Mouse (Mus musculus) MEL (cell line): ENCODE results near the gene Atp5b. TPM values are rescaled to one million over a fixed set of nuclear protein-coding genes. Genes with fewer than 3 reads are reported as not detected.

ENCODE experiments used
- DNase-seq: peaks from one replicate; pipeline ENCODE4 v3.0.0; 2011; ENCODE audit warnings: low read depth, low spot score
- H3K27ac ChIP-seq: 2 replicates; pipeline ENCODE4 v1.5.1; 2012; ENCODE audit warnings: low read depth, mild to moderate bottlenecking, control low read depth, low read length, moderate library complexity; ENCODE audit not compliant: control insufficient read depth
- H3K27me3 ChIP-seq, 2 experiments: fragments of 150-350 bp in 1 of 2; sonication (generic) in 1 of 2; 2 replicates each; pipeline ENCODE4 v1.6.1; 2012; ENCODE audit warnings: low read length in 2 of 2, mild to moderate bottlenecking in 2 of 2, improper control_type of control experiment in 1 of 2, moderate library complexity in 1 of 2; ENCODE audit not compliant: insufficient read depth in 2 of 2, control insufficient read depth in 1 of 2
- H3K36me3 ChIP-seq, 2 experiments: 2 replicates each; pipeline ENCODE4 v1.6.1; 2012 to 2014; ENCODE audit warnings: low read length in 2 of 2, improper control_type of control experiment in 1 of 2, inconsistent platforms in 1 of 2, mild to moderate bottlenecking in 1 of 2; ENCODE audit not compliant: insufficient read depth in 2 of 2, control insufficient read depth in 1 of 2
- H3K4me1 ChIP-seq, 2 experiments: fragments of 150-350 bp in 1 of 2; sonication (generic) in 1 of 2; 2 replicates each; pipeline ENCODE4 v1.6.1; 2012; ENCODE audit warnings: low read length in 2 of 2, improper control_type of control experiment in 1 of 2, mild to moderate bottlenecking in 1 of 2; ENCODE audit not compliant: insufficient read depth in 2 of 2, control insufficient read depth in 1 of 2
- H3K4me3 ChIP-seq, 2 experiments: fragments of 150-350 bp in 1 of 2; sonication (generic) in 1 of 2; 2 replicates each; pipeline ENCODE4 v1.5.1; 2012; ENCODE audit warnings: low read depth in 2 of 2, low read length in 2 of 2, mild to moderate bottlenecking in 2 of 2, moderate library complexity in 2 of 2, control low read depth in 1 of 2, improper control_type of control experiment in 1 of 2; ENCODE audit not compliant: control insufficient read depth in 1 of 2, insufficient read depth in 1 of 2
- H3K79me2 ChIP-seq: 2 replicates; pipeline ENCODE4 v1.6.1; 2012; ENCODE audit warnings: mild to moderate bottlenecking, low read length, moderate library complexity; ENCODE audit not compliant: control insufficient read depth, poor library complexity, insufficient read depth
- H3K9ac ChIP-seq: 2 replicates; pipeline ENCODE4 v1.6.1; 2012; ENCODE audit warnings: low read depth, mild to moderate bottlenecking, control low read depth, low read length, moderate library complexity; ENCODE audit not compliant: control insufficient read depth, poor library complexity, severe bottlenecking
- H3K9me3 ChIP-seq: fragments of 150-350 bp; sonication (generic); replicated peaks from 2 replicates; pipeline ENCODE4 v1.6.1; 2012; ENCODE audit warnings: mild to moderate bottlenecking, low read length, improper control_type of control experiment, moderate library complexity; ENCODE audit not compliant: insufficient read depth
- CHD1 ChIP-seq: IDR thresholded peaks from 2 replicates; pipeline ENCODE4 v1.6.1; 2012; ENCODE audit warnings: low read depth, mild to moderate bottlenecking, inconsistent platforms, low read length, improper control_type of control experiment
- CHD2 ChIP-seq: IDR thresholded peaks from 2 replicates; pipeline ENCODE4 v1.6.1; 2011; ENCODE audit warnings: low read length, improper control_type of control experiment
- EP300 ChIP-seq, 2 experiments: IDR thresholded peaks; 2 replicates each; pipeline ENCODE4 v1.6.1; 2011; ENCODE audit warnings: improper control_type of control experiment in 2 of 2, low read length in 2 of 2, low read depth in 1 of 2, mild to moderate bottlenecking in 1 of 2
- GABPA ChIP-seq: IDR thresholded peaks from 2 replicates; pipeline ENCODE4 v1.6.1; 2012; ENCODE audit warnings: low read depth, mild to moderate bottlenecking, inconsistent platforms, low read length, improper control_type of control experiment, moderate library complexity
- HCFC1 ChIP-seq: IDR thresholded peaks from 2 replicates; pipeline ENCODE4 v1.6.1; 2012; ENCODE audit warnings: low read depth, mild to moderate bottlenecking, inconsistent platforms, low read length, improper control_type of control experiment, moderate library complexity
- MAFK ChIP-seq: IDR thresholded peaks from 2 replicates; pipeline ENCODE4 v1.6.1; 2011; ENCODE audit warnings: low read depth, mild to moderate bottlenecking, low read length, improper control_type of control experiment, borderline replicate concordance
- MAZ ChIP-seq: IDR thresholded peaks from 2 replicates; pipeline ENCODE4 v1.6.1; 2012; ENCODE audit warnings: low read depth, mild to moderate bottlenecking, inconsistent platforms, low read length, improper control_type of control experiment
- MEF2A ChIP-seq: IDR thresholded peaks from 2 replicates; pipeline ENCODE4 v1.6.1; 2014; ENCODE audit warnings: low read depth, mild to moderate bottlenecking, inconsistent platforms, low read length, improper control_type of control experiment; ENCODE audit not compliant: poor library complexity, insufficient replicate concordance, severe bottlenecking; ENCODE audit errors: extremely low read depth
- MXI1 ChIP-seq: IDR thresholded peaks from 2 replicates; pipeline ENCODE4 v1.6.1; 2011; ENCODE audit warnings: mild to moderate bottlenecking, low read depth, low read length, improper control_type of control experiment
- MYB ChIP-seq: IDR thresholded peaks from 2 replicates; pipeline ENCODE4 v1.6.1; 2011; ENCODE audit warnings: mild to moderate bottlenecking, low read depth, low read length, improper control_type of control experiment
- NRF1 ChIP-seq: IDR thresholded peaks from 2 replicates; pipeline ENCODE4 v1.6.1; 2014; ENCODE audit warnings: low read depth, mild to moderate bottlenecking, inconsistent platforms, low read length, improper control_type of control experiment, moderate library complexity; ENCODE audit not compliant: poor library complexity, insufficient read depth, severe bottlenecking
- POLR2A ChIP-seq, 2 experiments: IDR thresholded peaks; 2 replicates each; pipeline ENCODE4 v1.6.1; 2011 to 2012; ENCODE audit warnings: low read length in 2 of 2, mild to moderate bottlenecking in 2 of 2, control low read depth in 1 of 2, improper control_type of control experiment in 1 of 2, low read depth in 1 of 2, moderate library complexity in 1 of 2; ENCODE audit not compliant: control insufficient read depth in 1 of 2, insufficient read depth in 1 of 2, poor library complexity in 1 of 2
- RCOR1 ChIP-seq: IDR thresholded peaks from 2 replicates; pipeline ENCODE4 v1.6.1; 2012; ENCODE audit warnings: low read depth, mild to moderate bottlenecking, inconsistent platforms, low read length, improper control_type of control experiment
- SIN3A ChIP-seq: IDR thresholded peaks from 2 replicates; pipeline ENCODE4 v1.6.1; 2012; ENCODE audit warnings: low read length, improper control_type of control experiment, inconsistent platforms
- SMC3 ChIP-seq: IDR thresholded peaks from 2 replicates; pipeline ENCODE4 v1.6.1; 2011; ENCODE audit warnings: low read depth, low read length, improper control_type of control experiment
- TAL1 ChIP-seq: IDR thresholded peaks from 2 replicates; pipeline ENCODE4 v1.6.1; 2012; ENCODE audit warnings: mild to moderate bottlenecking, inconsistent platforms, low read length, moderate library complexity, mixed read lengths
- TCF12 ChIP-seq: IDR thresholded peaks from 2 replicates; pipeline ENCODE4 v1.6.1; 2014; ENCODE audit warnings: low read depth, mild to moderate bottlenecking, inconsistent platforms, low read length, improper control_type of control experiment, moderate library complexity
- UBTF ChIP-seq: IDR thresholded peaks from 2 replicates; pipeline ENCODE4 v1.6.1; 2012; ENCODE audit warnings: low read depth, mild to moderate bottlenecking, inconsistent platforms, low read length, improper control_type of control experiment, moderate library complexity, borderline replicate concordance; ENCODE audit not compliant: insufficient read depth
- USF1 ChIP-seq: IDR thresholded peaks from 2 replicates; pipeline ENCODE4 v1.6.1; 2014; ENCODE audit warnings: low read depth, mild to moderate bottlenecking, inconsistent platforms, low read length, improper control_type of control experiment, moderate library complexity
- USF2 ChIP-seq, 2 experiments: IDR thresholded peaks; 2 replicates each; pipeline ENCODE4 v1.6.1; 2011 to 2012; ENCODE audit warnings: improper control_type of control experiment in 2 of 2, low read length in 2 of 2, borderline replicate concordance in 1 of 2, inconsistent platforms in 1 of 2, low read depth in 1 of 2, mild to moderate bottlenecking in 1 of 2; ENCODE audit not compliant: insufficient read depth in 1 of 2
- ZC3H11A ChIP-seq: IDR thresholded peaks from 2 replicates; pipeline ENCODE4 v1.6.1; 2012; ENCODE audit warnings: low read depth, mild to moderate bottlenecking, inconsistent platforms, low read length, improper control_type of control experiment
- ZKSCAN1 ChIP-seq: IDR thresholded peaks from 2 replicates; pipeline ENCODE4 v1.6.1; 2012; ENCODE audit warnings: low read depth, mild to moderate bottlenecking, inconsistent platforms, low read length, improper control_type of control experiment, moderate library complexity
- polyA plus RNA-seq, 2 experiments: library from polyadenylated mRNA; stranded (reverse) in 1 of 2; unstranded in 1 of 2; fragments of >175 nt in 1 of 2; fragments of >200 nt in 1 of 2; gene quantifications; 2 replicates each; pipeline versions ENCODE4 v1.2.1 to v1.2.4; 2012; ENCODE audit warnings: low replicate concordance in 2 of 2, low read depth in 1 of 2; ENCODE audit not compliant: insufficient read length in 2 of 2, insufficient read depth in 1 of 2, missing spikeins in 1 of 2
- total RNA-seq: library from RNA; depleted of rRNA; stranded (reverse); fragments of 300-350 nt; gene quantifications from 2 replicates; pipeline ENCODE4 v1.2.3, GENCODE M21; 2012

Atp5b gene
- total and polyA plus RNA-seq, 3 experiments = 545 to 2,318 (median 2,164) TPM

GRCm38 (mm10) chr10:128041636-128042035, 41.4 kb upstream of the Atp5b start:
- H3K4me1 ChIP-seq = peaks cover 8 to 16% of the 10 kb centered on the region in 2 experiments
- H3K4me3 ChIP-seq = no peak overlapping the region
- TF ChIP-seq EP300 (IDR thresholded peaks at IDR 0.05; ENCODE audit: low read depth in 1 of 2, low read length in 2 of 2) (no peak), SMC3 (no peak), USF2 (IDR thresholded peaks at IDR 0.05; ENCODE audit: borderline replicate concordance in 1 of 2, insufficient read depth in 1 of 2, low read depth in 1 of 2, low read length in 2 of 2) (no peak), NRF1 (no peak), SIN3A (no peak), MEF2A (no peak), ZKSCAN1 (no peak), TAL1 (no peak), RCOR1 (no peak), MXI1 (no peak), GABPA (no peak), UBTF (no peak), HCFC1 (no peak), CHD1 (no peak), MYB (no peak), TCF12 (no peak), USF1 (no peak), ZC3H11A (no peak)
- TF ChIP-seq, all 39 proteins: peak for 0
- Histone ChIP-seq H3K79me2 (peaks cover 73% of the 10 kb centered on the region), H3K36me3 (peaks cover 53% of the 10 kb centered on the region in 2 experiments), H3K27me3 (no peaks in the 10 kb centered on the region), H3K9me3 (no peaks in the 10 kb centered on the region), H3K9ac (no peak overlapping the region), H3K27ac (no peak overlapping the region)
- DNase-seq = no peak

GRCm38 (mm10) chr10:128042466-128042865, 40.6 kb upstream of the Atp5b start:
- H3K9ac ChIP-seq = no peak overlapping the region
- no peak overlapping the region for H3K27ac ChIP-seq
- peaks cover 8 to 15% of the 10 kb centered on the region in 2 experiments for H3K4me1 ChIP-seq
- H3K36me3 ChIP-seq = peaks cover 49 to 53% of the 10 kb centered on the region in 2 experiments
- TF ChIP-seq SMC3 (no peak), POLR2A (IDR thresholded peaks at IDR 0.05; ENCODE audit: control insufficient read depth in 1 of 2, insufficient read depth in 1 of 2, low read depth in 1 of 2, low read length in 2 of 2, poor library complexity in 1 of 2) (no peak), CHD2 (no peak), MEF2A (no peak), MAFK (no peak), MAZ (no peak)
- H3K27me3 ChIP-seq = no peaks in the 10 kb centered on the region
- no peaks in the 10 kb centered on the region for H3K9me3 ChIP-seq
- H3K4me3 ChIP-seq = no peak overlapping the region
- H3K79me2 ChIP-seq = peaks cover 64% of the 10 kb centered on the region
- DNase-seq = no peak
